Mouse (Mus musculus) R1 (cell line): Measurements from ENCODE around the gene Fam89a.

ENCODE experiments used
- DNase-seq: peaks from one replicate; pipeline ENCODE4 v3.0.0-alpha.2; 2018; ENCODE audit warnings: low read depth, low spot score

Gene Fam89a

DNA sequence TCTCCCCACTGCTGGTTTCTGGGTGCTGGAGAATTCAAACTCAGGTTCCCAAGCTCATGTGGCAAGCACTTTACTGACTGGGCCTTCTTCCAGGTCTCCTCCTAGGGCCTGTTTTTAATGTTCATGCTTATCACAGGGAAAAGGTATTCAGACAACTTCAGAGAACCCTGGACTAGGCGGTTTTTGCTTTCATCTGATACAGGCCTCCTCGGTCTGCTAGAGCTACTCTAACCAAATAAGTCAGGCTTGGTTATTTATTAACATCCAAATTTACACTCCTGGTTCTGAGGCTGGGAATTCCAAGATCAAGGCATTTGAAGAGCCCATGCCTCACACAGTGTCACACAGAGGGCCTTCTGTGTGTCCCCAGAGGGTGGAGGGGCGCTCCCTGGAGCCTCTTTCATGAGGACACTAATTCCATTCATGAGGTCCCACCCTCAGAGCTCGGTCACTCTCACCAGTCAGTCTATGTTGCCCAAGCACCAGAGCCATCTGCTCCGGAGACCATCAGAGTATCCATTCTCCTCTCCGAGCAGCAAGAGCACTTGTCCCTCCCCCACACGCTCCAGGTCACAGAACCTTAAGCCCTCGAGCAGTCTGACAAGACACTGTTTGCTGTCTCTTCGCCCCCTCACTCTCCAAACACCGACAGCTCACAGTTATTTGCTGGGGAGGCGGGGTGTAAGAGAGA, 2.6 kb upstream of the Fam89a start:
- DNase-seq = no peak

DNA sequence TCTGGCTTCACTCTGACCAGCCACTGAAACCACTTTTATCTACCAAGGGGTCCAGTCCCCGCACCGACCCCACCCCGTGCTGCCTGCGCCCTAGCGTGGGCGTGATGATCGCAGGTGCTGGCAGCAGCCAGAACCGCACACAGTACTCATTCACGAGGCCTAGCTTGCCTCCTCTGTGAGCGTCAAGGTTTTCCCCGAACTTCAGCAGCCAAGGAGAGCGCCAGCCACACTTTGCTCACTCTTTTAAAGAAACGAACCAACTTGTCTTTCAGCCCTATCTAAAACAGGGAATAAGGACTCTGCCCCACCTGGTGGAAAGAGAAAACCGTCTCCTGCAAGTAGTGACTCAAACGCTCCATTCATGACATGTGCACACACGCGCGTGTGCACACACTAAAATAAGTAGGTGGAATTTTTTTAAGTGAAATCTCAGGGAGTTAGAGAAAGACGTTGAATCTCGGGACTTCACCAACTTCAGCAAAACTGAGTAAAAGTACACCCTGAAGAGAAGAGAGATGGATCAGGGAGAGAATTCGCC, 762 bp upstream of the Fam89a start:
- DNase-seq = no peak

DNA sequence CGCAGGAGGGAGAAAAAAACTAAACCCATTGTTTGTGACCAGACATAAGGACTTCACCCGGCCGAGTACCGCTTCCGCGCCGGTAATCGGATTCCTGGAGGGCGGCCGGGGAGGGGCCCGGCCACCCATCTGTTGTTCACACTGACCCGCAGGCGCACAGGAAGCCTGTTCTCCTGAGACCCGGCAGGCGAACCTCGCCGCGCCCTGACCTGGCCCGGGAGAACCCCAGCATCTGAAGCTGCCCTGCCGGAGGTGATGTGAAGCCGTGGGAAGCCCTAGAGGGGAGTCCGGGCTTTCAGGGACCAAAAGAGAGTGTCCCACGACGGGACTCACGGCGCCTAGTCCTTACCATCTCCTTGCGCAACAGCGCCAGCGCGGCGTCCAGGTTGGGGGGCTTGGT, 441 bp downstream of the Fam89a start:
- DNase-seq = peak; percentile 58

DNA sequence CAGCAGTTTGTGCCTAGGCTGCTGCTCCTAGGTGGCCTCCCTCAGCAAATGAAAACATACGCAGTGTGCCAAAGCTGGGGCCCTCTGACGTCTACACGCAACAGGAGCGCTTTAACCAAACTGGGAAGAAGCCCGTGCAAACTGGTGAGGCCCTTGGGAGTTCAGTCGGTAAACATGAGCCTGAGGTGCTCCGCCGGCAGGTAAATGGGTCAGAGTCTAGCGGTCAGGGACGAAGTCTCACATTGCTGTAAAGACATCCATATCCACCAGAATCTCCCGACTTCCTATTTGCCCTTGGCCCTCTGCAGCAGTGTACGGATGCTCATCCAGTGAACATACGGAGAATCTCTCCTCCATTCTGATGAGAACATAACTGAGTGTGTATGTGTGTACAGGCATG, 5.0 kb downstream of the Fam89a start:
- no peak for DNase-seq

DNA sequence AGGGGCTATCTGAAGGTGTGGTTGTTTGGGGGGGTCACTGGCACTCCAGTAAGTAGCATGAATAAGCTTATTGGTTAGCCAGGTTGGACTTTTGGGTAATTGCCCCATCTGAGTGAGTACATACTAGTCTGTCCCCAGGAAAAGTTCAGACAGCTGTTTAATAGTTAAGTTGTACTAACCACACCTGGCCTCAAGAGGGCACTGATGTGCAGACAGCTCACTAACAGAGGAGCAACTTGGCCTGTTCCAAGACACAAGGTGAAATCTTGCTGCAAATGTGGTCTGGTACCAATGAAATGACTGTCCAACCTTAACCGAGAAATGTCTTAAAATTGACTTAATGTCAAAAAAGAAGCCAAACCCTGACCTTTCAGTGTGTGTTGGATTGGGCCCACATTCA, 12.4 kb downstream of the Fam89a start:
- DNase-seq = peak; percentile 59

DNA sequence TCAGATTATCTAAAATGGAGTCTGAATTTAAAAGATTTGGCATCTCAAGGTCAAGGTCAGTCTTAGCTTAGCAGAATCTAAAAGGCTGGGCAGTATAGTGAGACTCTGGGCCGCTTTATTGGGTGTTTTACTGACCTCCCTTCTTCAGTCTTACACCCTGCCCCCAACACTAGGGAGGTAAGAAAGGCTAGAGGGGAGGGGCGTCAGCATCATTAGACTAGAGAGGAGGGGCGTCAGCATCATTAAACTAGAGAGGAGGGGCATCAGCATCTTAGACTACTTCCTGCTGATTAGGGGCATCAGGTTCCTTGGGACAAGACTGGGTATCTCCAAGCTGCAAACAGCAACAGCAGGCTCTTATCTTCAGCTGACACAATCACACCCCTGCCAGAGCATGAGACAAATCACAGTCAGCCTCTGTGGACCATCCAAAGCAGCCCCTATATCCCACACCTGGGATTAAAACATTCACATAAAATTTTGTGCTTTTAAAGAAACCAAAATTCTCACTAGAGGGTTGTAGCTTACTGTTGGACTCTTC, 16.2 kb downstream of the Fam89a start:
- peak; percentile 67 for DNase-seq

DNA sequence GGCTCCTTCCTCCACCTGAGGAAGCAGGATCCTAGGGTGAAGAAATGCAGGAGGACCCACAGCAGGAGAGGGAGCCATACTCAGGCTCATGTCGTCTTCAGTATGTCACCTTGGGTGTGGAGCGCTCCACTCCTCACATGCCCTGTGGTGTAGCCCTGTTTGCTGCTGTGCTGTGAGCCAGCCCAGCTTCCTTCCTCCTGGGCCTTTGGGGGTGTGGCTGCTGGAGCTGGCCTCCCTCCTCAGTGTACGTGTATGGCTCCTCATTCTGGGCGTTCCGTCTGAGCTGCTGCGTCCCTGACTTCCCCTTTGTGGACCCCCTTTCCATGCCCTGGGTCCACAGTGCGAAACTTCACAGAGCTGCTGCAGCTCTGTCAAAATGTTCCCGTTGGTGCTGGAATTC, 18.8 kb downstream of the Fam89a start:
- no peak for DNase-seq

DNA sequence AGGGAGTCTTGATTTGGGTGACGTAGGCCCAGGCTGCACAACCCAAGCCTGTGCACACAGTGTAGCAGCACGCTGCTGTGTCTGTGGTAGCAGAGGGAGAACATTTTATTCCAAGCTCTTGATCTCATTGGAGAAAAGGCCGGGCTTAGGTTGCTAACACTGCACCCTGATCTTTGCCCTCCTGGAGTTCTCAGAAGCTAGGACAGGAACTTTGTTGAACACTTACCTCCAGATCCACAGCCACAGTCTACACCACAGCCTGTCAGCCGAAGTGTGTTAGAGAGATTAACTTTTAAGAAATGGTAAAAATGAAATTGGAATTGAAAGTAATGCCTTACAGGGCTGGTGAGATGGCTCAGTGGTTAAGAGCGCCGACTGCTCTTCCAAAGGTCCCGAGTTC, 27.3 kb downstream of the Fam89a start:
- no peak for DNase-seq

DNA sequence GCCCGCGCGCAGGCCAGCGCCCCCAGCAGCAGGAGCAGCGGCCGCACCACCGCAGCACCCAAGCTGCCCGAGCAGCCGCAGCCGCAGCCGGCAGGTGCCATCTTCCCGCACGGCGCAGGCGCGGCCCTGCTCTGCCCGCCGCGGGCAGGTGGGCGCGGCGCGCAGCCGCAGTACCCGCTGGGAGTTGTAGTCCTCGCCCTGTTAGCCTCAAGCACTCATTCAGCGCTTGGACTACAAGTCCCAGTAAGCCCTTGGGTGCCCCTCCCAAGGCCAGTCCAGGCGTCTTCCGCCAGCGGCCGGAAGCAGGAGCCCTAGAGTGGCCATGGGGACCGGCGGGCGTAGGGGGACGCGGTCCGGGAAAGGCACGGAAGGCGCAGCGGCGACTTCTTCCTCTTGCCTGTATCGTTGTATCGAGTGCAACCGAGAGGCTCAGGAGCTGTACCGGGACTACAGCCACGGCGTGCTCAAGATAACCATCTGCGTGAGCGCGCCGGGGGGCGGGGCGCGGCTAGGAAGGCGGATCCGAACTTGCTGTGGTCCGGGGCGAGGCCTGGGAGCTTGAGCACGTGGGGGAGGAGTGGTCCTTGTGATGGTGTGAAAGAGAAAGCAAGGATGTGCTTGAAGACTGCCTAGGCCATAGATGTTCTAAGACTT, 29.6 kb downstream of the Fam89a start, which contains the start of the genes Ttc13 and Arv1:
TSS of gene Ttc13 (minus strand) at position 122 of the 654 bp plus-strand sequence.
TSS of gene Arv1 (plus strand) at position 278 of the 654 bp plus-strand sequence.
- peak; percentile 98 for DNase-seq

DNA sequence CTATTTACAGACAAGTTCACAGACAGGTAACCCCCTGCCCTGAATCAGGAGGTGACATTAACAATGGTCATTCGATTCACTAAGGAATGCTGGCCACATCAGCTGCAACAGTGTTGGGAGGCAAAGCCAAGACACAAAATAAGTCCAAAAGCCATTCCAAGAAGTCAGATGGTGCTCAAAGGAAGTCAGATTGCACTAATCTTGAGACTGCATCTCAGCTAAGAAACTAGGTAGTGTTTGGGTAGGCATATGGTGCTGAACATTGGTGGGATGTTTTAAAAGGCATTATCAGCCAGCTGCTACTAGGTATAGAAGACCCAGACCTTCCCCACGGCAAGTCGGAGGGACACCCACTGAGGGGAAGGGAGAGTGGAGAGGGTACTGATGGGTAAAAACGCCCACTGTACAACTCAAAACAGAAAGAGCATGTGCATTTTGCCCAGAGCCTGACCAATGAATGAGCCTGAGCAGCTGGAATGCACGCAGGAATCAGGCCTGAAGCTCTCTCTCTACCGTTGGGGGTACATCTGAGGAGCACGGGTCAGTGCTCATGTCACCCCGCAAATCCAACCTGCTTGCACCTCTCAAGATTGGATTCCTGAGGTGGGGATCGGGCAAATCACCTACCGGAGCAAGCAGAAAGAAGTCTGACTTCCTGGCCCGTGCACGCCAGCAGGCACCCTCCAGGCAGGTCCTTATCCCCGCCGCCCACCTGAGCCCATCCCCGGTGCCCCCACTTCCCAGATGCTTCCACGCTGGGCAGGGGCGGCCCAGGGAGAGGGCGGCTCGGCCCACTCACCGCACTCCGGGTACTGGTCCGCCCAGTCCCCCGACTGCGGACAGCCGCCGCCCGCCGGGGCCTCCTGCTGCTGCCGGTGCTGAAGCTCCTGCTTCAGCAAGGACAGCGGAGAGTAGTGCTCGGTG, 30.4 kb downstream of the Fam89a start:
- DNase-seq = peak; percentile 58

DNA sequence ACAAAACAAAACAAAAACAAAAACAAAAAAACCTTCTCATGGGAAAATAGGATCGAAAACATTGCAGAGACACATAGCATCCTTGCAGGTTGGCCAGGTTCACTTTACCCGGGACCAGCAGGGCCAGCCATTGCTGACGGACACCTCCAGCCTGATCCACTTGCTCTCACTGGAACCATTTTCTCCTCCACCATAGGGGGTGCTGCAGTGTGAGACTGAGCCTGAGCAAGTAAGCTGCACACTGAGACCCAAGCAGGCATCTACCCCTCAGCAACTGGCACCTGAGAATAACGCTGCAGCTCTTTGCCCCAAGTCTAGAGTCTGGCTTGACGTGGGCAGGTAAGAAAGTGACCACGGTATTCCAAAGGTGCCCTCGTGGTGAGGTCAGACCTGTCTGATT, 31.5 kb downstream of the Fam89a start:
- peak; percentile 39 for DNase-seq

DNA sequence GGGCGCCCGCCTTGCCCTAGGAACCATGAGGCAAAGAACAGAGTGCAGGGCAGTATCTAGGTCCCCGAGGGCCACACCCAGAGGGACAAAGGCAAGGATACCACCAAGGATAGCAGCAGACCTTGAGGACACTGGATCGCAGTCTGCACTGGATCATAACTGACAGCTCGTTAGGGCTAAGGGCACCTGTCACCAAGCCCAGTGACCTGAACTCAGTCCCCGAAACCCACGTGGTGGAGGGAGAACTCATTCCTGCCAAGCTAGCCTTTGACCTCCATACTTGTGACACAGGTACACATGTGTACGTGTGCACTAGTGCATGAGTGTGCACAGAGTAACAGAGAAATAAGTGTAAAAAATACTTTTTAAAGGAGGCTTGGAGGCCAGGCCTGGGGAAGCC, 35.9 kb downstream of the Fam89a start:
- DNase-seq = no peak

DNA sequence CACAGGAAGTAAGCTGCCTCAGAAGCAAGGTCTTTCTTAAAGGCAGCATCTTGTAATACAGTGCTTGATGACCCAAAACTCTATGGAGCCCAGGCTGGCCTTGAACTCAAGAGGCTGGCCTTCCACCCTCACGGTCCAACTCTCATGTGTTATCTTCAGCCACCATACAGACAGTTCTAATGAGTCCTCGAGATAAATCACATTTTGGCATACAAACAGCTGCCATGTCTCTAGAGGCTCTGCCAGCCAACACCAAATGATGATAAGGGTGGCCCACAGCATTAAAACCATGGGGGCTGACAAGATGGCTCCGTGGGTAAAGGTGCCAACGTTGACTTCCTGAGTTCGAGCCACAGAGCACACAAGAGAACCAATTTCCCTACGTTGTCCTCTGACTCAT, 38.4 kb downstream of the Fam89a start:
- no peak for DNase-seq

DNA sequence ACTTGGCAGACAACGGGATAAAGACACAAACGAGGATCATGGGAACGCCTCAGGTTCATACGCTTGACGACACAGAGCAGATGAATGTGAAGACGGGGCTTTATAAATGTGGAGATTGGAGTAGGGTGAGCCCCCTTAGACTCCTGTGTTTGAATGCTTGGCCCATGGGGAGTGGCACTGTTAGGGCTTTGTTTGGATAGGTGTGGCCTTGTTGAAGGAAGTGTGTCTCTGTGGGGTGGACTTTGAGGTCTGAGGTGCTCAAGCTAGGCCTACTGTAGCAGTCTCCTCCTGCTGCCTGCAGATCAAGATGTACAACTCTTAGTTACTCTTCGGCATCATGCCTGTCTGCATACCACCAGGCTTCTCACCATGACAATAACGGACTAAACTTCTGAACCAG, 45.8 kb downstream of the Fam89a start:
- peak; percentile 71 for DNase-seq

DNA sequence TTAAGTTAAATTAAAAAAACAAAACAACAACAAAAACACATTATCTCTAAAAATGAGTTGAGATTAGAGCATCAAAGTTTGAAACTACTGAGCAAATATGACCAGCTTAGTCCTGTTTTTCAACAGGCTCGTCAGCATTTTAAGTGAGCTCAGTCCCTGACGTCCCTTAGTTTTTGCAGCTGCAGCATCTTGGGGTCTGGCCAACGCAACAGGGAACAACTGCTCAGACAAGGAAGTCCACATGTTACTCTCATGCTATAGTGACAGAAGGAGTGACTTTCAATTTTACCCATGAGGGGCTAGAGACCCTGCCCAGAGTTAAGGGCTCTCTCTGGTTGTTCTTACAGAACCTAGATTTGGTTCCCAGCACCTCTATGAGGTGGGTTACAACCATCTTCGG, 47.3 kb downstream of the Fam89a start:
- no peak for DNase-seq

DNA sequence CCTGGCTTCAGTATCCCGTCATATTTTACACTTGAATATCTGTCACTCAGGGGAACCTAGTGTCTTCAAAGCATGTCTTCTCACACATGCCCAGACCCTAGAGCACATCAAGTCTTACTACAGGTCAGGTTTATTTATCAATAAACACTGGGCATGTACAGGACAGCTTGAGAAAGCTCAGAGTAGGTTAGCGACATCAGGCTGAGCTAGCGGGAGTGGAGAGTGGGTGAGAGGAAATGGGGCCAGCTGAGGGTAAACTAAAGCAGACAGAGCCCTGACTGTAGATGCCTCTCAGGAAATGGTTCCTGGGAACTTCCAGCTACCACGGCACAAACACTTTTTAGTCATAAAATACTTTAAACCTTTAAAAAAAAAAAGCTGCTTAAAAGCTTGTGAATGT, 48.1 kb downstream of the Fam89a start:
- no peak for DNase-seq

DNA sequence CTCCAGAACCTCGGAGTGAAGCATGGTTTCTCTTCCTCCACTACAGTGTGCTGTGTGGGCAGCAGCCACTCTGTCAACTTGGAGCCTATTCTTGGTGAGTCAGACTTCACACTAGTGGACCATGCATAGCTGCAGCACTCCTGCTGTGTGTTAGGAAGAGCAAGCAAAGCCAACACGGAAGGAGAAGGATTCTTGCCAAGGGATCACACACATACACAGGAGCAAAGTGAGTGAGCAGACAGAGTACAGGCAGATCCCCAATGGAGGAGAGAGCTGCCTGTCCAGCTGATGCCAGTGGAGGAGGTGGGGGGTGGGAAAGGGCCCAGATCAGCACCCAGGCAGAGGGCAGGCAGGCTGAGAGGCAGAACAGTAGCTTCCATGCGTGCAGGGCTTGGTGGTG, 49.4 kb downstream of the Fam89a start:
- no peak for DNase-seq

DNA sequence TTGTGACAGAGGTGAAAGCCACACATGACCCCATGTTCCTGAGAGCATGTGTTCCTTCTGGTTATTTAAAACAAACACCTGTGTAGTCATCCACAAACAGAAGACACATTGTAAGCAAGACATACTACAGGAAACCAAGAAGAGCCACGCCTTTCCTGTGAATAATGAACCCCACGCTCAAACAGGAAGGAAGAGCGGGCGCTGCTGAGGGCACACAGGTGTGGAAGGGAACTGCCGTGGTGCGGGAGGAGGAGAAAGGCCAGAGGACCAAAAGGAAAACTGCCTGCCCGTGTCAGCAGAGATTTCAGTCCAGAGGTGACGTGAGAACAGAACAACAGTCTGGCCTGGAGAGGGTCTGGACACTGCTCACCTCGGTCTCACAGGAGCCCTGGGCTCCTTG, 50.6 kb downstream of the Fam89a start:
- no peak for DNase-seq

DNA sequence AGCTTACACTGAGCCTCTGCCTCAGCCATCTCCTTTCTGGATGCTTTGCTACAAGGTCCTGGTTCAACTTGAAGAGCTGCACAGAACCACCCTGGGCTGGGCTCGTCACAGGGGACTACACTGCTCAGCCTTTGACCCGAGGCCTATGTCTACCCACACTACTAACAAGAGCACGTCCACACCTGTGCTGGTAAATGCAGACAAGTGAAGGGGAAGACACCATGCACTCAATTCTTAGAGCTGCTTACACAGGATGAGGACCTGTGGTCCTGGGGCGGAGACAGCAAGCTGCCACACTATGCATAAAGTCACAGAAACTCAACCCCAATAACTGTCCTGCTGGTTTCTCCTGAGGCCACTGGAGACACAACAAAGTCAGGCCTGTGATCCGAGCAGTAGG, 51.4 kb downstream of the Fam89a start:
- no peak for DNase-seq

DNA sequence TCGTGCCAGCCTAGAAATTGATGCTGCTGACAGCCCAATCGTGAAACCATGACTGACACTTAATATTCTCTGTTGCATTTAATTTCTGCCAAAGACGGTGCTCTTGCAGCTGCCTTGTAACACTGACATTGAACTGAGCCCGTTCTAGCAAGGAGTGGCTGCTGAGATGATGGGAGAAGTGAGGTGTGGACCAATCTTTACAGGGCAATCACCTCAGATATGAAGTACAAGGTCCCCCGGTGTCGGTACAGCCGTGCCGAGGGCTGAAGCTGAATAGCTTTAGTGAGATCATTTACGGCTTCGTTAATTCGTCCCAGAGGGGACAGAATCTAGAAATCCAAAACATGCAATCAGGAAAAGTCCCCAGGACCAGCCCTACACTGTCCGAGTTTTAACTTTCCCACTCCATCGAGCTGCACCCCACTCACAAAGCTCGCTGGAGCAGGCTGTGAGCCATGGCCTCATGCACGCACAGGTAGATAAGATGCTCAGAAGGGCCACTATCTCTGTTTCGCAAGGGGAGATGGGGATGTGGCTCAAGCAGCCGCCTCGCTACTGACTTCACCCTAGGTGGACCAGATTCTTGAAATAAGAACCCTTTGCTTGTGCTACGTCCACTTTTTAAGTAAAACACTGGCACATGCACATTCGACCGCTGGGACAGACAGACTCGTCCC, 56.1 kb downstream of the Fam89a start:
- no peak for DNase-seq

DNA sequence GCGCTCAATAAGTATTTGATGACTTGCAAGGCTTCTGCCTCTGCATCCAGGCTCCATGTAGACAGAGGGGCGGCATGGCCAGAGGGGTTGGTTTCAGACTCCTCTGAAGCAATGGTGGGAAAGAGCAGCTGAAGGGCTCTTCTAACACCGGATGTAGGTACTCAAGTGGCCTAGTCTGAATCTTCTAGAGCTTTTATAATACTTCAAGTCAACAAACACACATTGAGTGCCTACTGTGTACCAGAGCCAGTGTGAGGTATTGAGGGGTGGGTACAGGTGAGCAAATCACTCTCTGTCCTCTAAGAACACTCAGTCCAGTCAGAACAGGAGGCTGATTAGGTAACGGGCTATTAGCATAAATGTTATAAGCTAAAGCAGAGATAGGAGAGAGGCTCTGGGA, 59.9 kb downstream of the Fam89a start:
- no peak for DNase-seq
